Mouse (Mus musculus) CH12.LX (cell line): ENCODE measurements around the gene Mms19. TPM values are rescaled to one million over a fixed set of nuclear protein-coding genes. Genes with fewer than 3 reads are reported as not detected.

Source experiments
- DNase-seq: peaks from one replicate; pipeline ENCODE4 v3.0.0-alpha.2; 2013; ENCODE audit errors: extremely low read depth
- H3K27ac ChIP-seq: 2 replicates; pipeline ENCODE4 v1.5.1; 2012; ENCODE audit warnings: low read depth, mild to moderate bottlenecking, control low read depth, moderate library complexity; ENCODE audit not compliant: insufficient read depth
- H3K27me3 ChIP-seq: replicated peaks from 2 replicates; pipeline ENCODE3; 2012; ENCODE audit warnings: inconsistent platforms
- H3K36me3 ChIP-seq, 2 experiments: replicated peaks in 1 of 2; 2 replicates each; pipeline versions ENCODE3 to v1.6.1; 2012; ENCODE audit warnings: inconsistent platforms in 1 of 2, low read length in 1 of 2, mild to moderate bottlenecking in 1 of 2, mixed read lengths in 1 of 2, moderate library complexity in 1 of 2; ENCODE audit not compliant: control insufficient read depth in 1 of 2, insufficient read depth in 1 of 2
- H3K4me1 ChIP-seq, 2 experiments: 2 replicates each; pipeline ENCODE4 v1.6.1; 2012; ENCODE audit warnings: inconsistent platforms in 1 of 2, moderate library complexity in 1 of 2; ENCODE audit not compliant: insufficient read depth in 2 of 2, control insufficient read depth in 1 of 2
- H3K4me2 ChIP-seq: 2 replicates; pipeline ENCODE4 v1.6.1; 2012; ENCODE audit warnings: low read depth, mild to moderate bottlenecking, control low read depth; ENCODE audit not compliant: poor library complexity, insufficient read depth, severe bottlenecking
- H3K4me3 ChIP-seq, 3 experiments: fragments of 150-350 bp in 1 of 3; sonication (generic) in 1 of 3; replicated peaks in 1 of 3; 2 replicates each; pipeline versions ENCODE3 to v1.5.1; 2011 to 2012; ENCODE audit warnings: low read depth in 2 of 3, low read length in 2 of 3, mild to moderate bottlenecking in 2 of 3, moderate library complexity in 2 of 3, control low read depth in 1 of 3, improper control_type of control experiment in 1 of 3, inconsistent platforms in 1 of 3, mixed read lengths in 1 of 3; ENCODE audit not compliant: poor library complexity in 1 of 3
- H3K79me2 ChIP-seq: replicated peaks from 2 replicates; pipeline ENCODE4 v1.6.1; 2012; ENCODE audit warnings: mild to moderate bottlenecking, moderate library complexity; ENCODE audit not compliant: control insufficient read depth, poor library complexity, insufficient read depth, severe bottlenecking; ENCODE audit errors: extremely low read depth
- H3K9ac ChIP-seq: 2 replicates; pipeline ENCODE4 v1.6.1; 2012; ENCODE audit warnings: low read depth, mild to moderate bottlenecking, control low read depth, moderate library complexity; ENCODE audit not compliant: insufficient read depth
- H3K9me3 ChIP-seq: replicated peaks from 2 replicates; pipeline ENCODE3; 2012; ENCODE audit warnings: low read length, inconsistent platforms, mixed read lengths
- CHD1 ChIP-seq: IDR thresholded peaks from 2 replicates; pipeline ENCODE4 v1.6.1; 2012; ENCODE audit warnings: low read depth, low read length, improper control_type of control experiment, inconsistent platforms
- CHD2 ChIP-seq: IDR thresholded peaks from 2 replicates; pipeline ENCODE4 v1.6.1; 2011; ENCODE audit warnings: low read length, improper control_type of control experiment
- CTCF ChIP-seq, 2 experiments: IDR thresholded peaks in 1 of 2; conservative IDR thresholded peaks in 1 of 2; 2 replicates each; pipeline ENCODE4 v1.5.1; 2011 to 2012; ENCODE audit warnings: low read depth in 2 of 2, low read length in 2 of 2, improper control_type of control experiment in 1 of 2, inconsistent platforms in 1 of 2, mild to moderate bottlenecking in 1 of 2, moderate library complexity in 1 of 2
- E2F4 ChIP-seq: IDR thresholded peaks from 2 replicates; pipeline ENCODE4 v1.6.1; 2011; ENCODE audit warnings: low read depth, low read length, improper control_type of control experiment; ENCODE audit not compliant: insufficient replicate concordance
- ETS1 ChIP-seq: conservative IDR thresholded peaks from 2 replicates; pipeline ENCODE4 v1.6.1; 2012; ENCODE audit warnings: low read depth, mild to moderate bottlenecking, inconsistent platforms, low read length, improper control_type of control experiment, moderate library complexity
- GABPA ChIP-seq: IDR thresholded peaks from 2 replicates; pipeline ENCODE4 v1.6.1; 2012; ENCODE audit warnings: low read depth, low read length, improper control_type of control experiment, inconsistent platforms; ENCODE audit not compliant: insufficient replicate concordance
- HCFC1 ChIP-seq: IDR thresholded peaks from 2 replicates; pipeline ENCODE4 v1.6.1; 2012; ENCODE audit warnings: low read depth, mild to moderate bottlenecking, inconsistent platforms, low read length, improper control_type of control experiment
- IRF4 ChIP-seq: IDR thresholded peaks from 2 replicates; pipeline ENCODE4 v1.6.1; 2014; ENCODE audit warnings: low read depth, mild to moderate bottlenecking, inconsistent platforms, low read length, improper control_type of control experiment
- JUN ChIP-seq: IDR thresholded peaks from 2 replicates; pipeline ENCODE4 v1.6.1; 2011; ENCODE audit warnings: low read depth, mild to moderate bottlenecking, low read length, improper control_type of control experiment, moderate library complexity; ENCODE audit not compliant: insufficient read depth
- KAT2A ChIP-seq: IDR thresholded peaks from 2 replicates; pipeline ENCODE4 v1.6.1; 2012; ENCODE audit warnings: low read length, improper control_type of control experiment, inconsistent platforms; ENCODE audit not compliant: insufficient replicate concordance
- MAX ChIP-seq: IDR thresholded peaks from 2 replicates; pipeline ENCODE4 v1.6.1; 2011; ENCODE audit warnings: low read length, improper control_type of control experiment
- MAZ ChIP-seq: IDR thresholded peaks from 2 replicates; pipeline ENCODE4 v1.6.1; 2012; ENCODE audit warnings: low read depth, mild to moderate bottlenecking, inconsistent platforms, low read length, improper control_type of control experiment, moderate library complexity
- MYC ChIP-seq: IDR thresholded peaks from 2 replicates; pipeline ENCODE4 v1.6.1; 2011; ENCODE audit warnings: low read depth, mild to moderate bottlenecking, improper control_type of control experiment, low read length
- NELFE ChIP-seq: IDR thresholded peaks from 2 replicates; pipeline ENCODE4 v1.6.1; 2011; ENCODE audit warnings: low read depth, low read length, improper control_type of control experiment
- NRF1 ChIP-seq: IDR thresholded peaks from 2 replicates; pipeline ENCODE4 v1.6.1; 2014; ENCODE audit warnings: low read depth, mild to moderate bottlenecking, inconsistent platforms, low read length, improper control_type of control experiment, moderate library complexity
- POLR2A ChIP-seq: IDR thresholded peaks from 2 replicates; pipeline ENCODE4 v1.6.1; 2011; ENCODE audit warnings: low read depth, mild to moderate bottlenecking, improper control_type of control experiment, low read length
- POLR2AphosphoS2 ChIP-seq: IDR thresholded peaks from 2 replicates; pipeline ENCODE4 v1.6.1; 2011; ENCODE audit warnings: low read depth, low read length, improper control_type of control experiment
- RCOR1 ChIP-seq: conservative IDR thresholded peaks from 2 replicates; pipeline ENCODE4 v1.6.1; 2012; ENCODE audit warnings: low read depth, mild to moderate bottlenecking, inconsistent platforms, low read length, improper control_type of control experiment
- SIN3A ChIP-seq: IDR thresholded peaks from 2 replicates; pipeline ENCODE4 v1.6.1; 2012; ENCODE audit warnings: low read length, improper control_type of control experiment, inconsistent platforms
- SMC3 ChIP-seq: IDR thresholded peaks from 2 replicates; pipeline ENCODE4 v1.6.1; 2011; ENCODE audit warnings: low read depth, low read length, improper control_type of control experiment
- TBP ChIP-seq: conservative IDR thresholded peaks from 2 replicates; pipeline ENCODE4 v1.6.1; 2011; ENCODE audit warnings: low read depth, low read length, improper control_type of control experiment
- TCF12 ChIP-seq: IDR thresholded peaks from 2 replicates; pipeline ENCODE4 v1.6.1; 2014; ENCODE audit warnings: low read depth, mild to moderate bottlenecking, inconsistent platforms, low read length, improper control_type of control experiment
- ZC3H11A ChIP-seq: IDR thresholded peaks from 2 replicates; pipeline ENCODE4 v1.6.1; 2012; ENCODE audit warnings: low read depth, mild to moderate bottlenecking, inconsistent platforms, low read length, improper control_type of control experiment
- ZMIZ1 ChIP-seq: IDR thresholded peaks from 2 replicates; pipeline ENCODE4 v1.6.1; 2012; ENCODE audit warnings: low read depth, mild to moderate bottlenecking, inconsistent platforms, low read length, improper control_type of control experiment
- dilution Hi-C: fragments of 300-500 bp; cut with MboI; formaldehyde crosslinking; loops from 2 replicates; pipeline ENCODE4 v1.14.3; 2020; ENCODE audit warnings: low sequenced_read_pairs; ENCODE audit not compliant: extremely low pct_unique_long_range_greater_than_20kb, extremely low pct_ligation_motif_present
- in situ Hi-C: fragments of 300-500 bp; cut with MboI; formaldehyde crosslinking; loops from 3 replicates; pipeline ENCODE4 v1.14.3; 2019; ENCODE audit warnings: low sequenced_read_pairs, low pct_ligation_motif_present, low pct_unique_long_range_greater_than_20kb, mixed read lengths
- polyA plus RNA-seq: library from polyadenylated mRNA; unstranded; fragments of >175 nt; gene quantifications from 2 replicates; pipeline ENCODE4 v1.2.1, GENCODE M21; 2012; ENCODE audit warnings: low read depth; ENCODE audit not compliant: insufficient read length
- total RNA-seq, 2 experiments: library from RNA; depleted of rRNA; stranded (reverse); fragments of 300-350 nt in 1 of 2; fragments of >200 nt in 1 of 2; gene quantifications; 2 replicates each; pipeline ENCODE4 v1.2.3; 2012 to 2014

Gene Mms19
- total and polyA plus RNA-seq, 3 experiments = 32.1 to 46.3 (median 43.3) TPM

- no peak for DNase-seq
- no peak overlapping the region for H3K9ac ChIP-seq
- H3K79me2 ChIP-seq = peaks cover 25% of the 10 kb centered on the region
- in situ Hi-C loops = no loop called here
- no peaks in the 10 kb centered on the region for H3K9me3 ChIP-seq
- TF ChIP-seq SMC3 (no peak), E2F4 (no peak), SIN3A (no peak), RCOR1 (no peak), ETS1 (no peak), ZC3H11A (no peak), HCFC1 (no peak), MAZ (no peak), TBP (no peak)
- H3K36me3 ChIP-seq = peaks cover 42 to 74% of the 10 kb centered on the region in 2 experiments
- no peak overlapping the region for H3K27ac ChIP-seq
- peaks cover 0 to 16% of the 10 kb centered on the region in 2 experiments; a peak in 2 of 4 replicates for H3K4me1 ChIP-seq
- no peak overlapping the region for H3K4me2 ChIP-seq
- dilution Hi-C loops = no loop called here
- H3K4me3 ChIP-seq = no peak overlapping the region
- H3K27me3 ChIP-seq = no peaks in the 10 kb centered on the region
These were observed 42.4 kb downstream of the Mms19 start for GRCm38 (mm10) chr19:41938539-41938938.

GRCm38 (mm10) chr19:41935921-41936320 is 45.0 kb downstream of the Mms19 start:
- Histone ChIP-seq H3K79me2 (peaks cover 46% of the 10 kb centered on the region), H3K27me3 (no peaks in the 10 kb centered on the region), H3K9ac (no peak overlapping the region), H3K36me3 (peaks cover 29 to 58% of the 10 kb centered on the region in 2 experiments), H3K4me3 (no peak overlapping the region), H3K4me2 (no peak overlapping the region), H3K9me3 (no peaks in the 10 kb centered on the region), H3K27ac (no peak overlapping the region), H3K4me1 (peaks cover 5 to 30% of the 10 kb centered on the region in 2 experiments; a peak in 3 of 4 replicates)
- dilution Hi-C loops (no loop called here), in situ Hi-C loops (no loop called here)
- TF ChIP-seq NELFE = no peak
- no peak for TF ChIP-seq MYC
- no peak for TF ChIP-seq TCF12
- TF ChIP-seq NRF1 = no peak
- no peak for TF ChIP-seq KAT2A
- TF ChIP-seq ZMIZ1 = no peak
- TF ChIP-seq ZC3H11A = no peak
- TF ChIP-seq CHD2 = no peak
- no peak for TF ChIP-seq JUN
- no peak for TF ChIP-seq TBP
- TF ChIP-seq POLR2AphosphoS2 = no peak
- TF ChIP-seq SIN3A = no peak
- no peak for TF ChIP-seq MAX
- no peak for TF ChIP-seq CTCF (conservative IDR thresholded peaks at IDR 0.05 in 1 of 2, IDR thresholded peaks at IDR 0.05 in 1 of 2; ENCODE audit: low read depth in 2 of 2, low read length in 2 of 2)
- TF ChIP-seq E2F4 = no peak
- TF ChIP-seq GABPA = no peak
- TF ChIP-seq IRF4 = no peak
- no peak for TF ChIP-seq CHD1
- no peak for TF ChIP-seq POLR2A
- DNase-seq = no peak
